Mouse (Mus musculus): ENCODE measurements around the gene Tmco3.
A peak's percentile ranks its signal among the peaks of the same experiment; 100 is the strongest.
"Not testable (repeated sequence)": the region's sequence is repeated elsewhere in the genome, so short reads cannot be mapped to it uniquely, and the experiment has no call there.

Tmco3 gene

GRCm38 (mm10) chr8:13306309-13306909 lies 18.4 kb downstream of the Tmco3 start:
- DNase-seq (ENCODE audit: low read depth, low spot score), result no peak

- no peak for DNase-seq (ENCODE audit: low read depth, low spot score)
These were observed 18.9 kb downstream of the Tmco3 start for GRCm38 (mm10) chr8:13306916-13307315.

GRCm38 (mm10) chr8:13314922-13315321 lies 26.9 kb downstream of the Tmco3 start:
- DNase-seq (ENCODE audit: low read depth, low spot score), result no peak

GRCm38 (mm10) chr8:13316671-13317070 lies 28.7 kb downstream of the Tmco3 start:
- no peak for DNase-seq (ENCODE audit: low read depth, low spot score)

- DNase-seq (ENCODE audit: low read depth, low spot score), result no peak
These were observed 38.6 kb downstream of the Tmco3 start for GRCm38 (mm10) chr8:13326598-13326997.

- no peak for DNase-seq (ENCODE audit: low read depth, low spot score)
These were observed 46.7 kb downstream of the Tmco3 start for GRCm38 (mm10) chr8:13334671-13335070.

GRCm38 (mm10) chr8:13337245-13337644 lies 49.3 kb downstream of the Tmco3 start:
- DNase-seq (ENCODE audit: low read depth, low spot score), result not testable (repeated sequence)

- no peak for DNase-seq (ENCODE audit: low read depth, low spot score)
These were observed 49.7 kb downstream of the Tmco3 start for GRCm38 (mm10) chr8:13337678-13338077.

GRCm38 (mm10) chr8:13338255-13338860 lies 50.4 kb downstream of the Tmco3 start, which contains the start of gene Tfdp1:
Gene Tfdp1, plus strand, starts transcription at chr8:13338751.
- peak; percentile 74 for DNase-seq (ENCODE audit: low read depth, low spot score)

GRCm38 (mm10) chr8:13338901-13339645 lies 51.1 kb downstream of the Tmco3 start:
- DNase-seq (ENCODE audit: low read depth, low spot score), result no peak

- DNase-seq (ENCODE audit: low read depth, low spot score), result no peak
These were observed 51.6 kb downstream of the Tmco3 start for GRCm38 (mm10) chr8:13339646-13339990.

- DNase-seq (ENCODE audit: low read depth, low spot score), result no peak
These were observed 52.7 kb downstream of the Tmco3 start for GRCm38 (mm10) chr8:13340650-13341049.

GRCm38 (mm10) chr8:13342340-13342739 lies 54.4 kb downstream of the Tmco3 start:
- no peak for DNase-seq (ENCODE audit: low read depth, low spot score)

- DNase-seq (ENCODE audit: low read depth, low spot score), result no peak
These were observed 55.1 kb downstream of the Tmco3 start for GRCm38 (mm10) chr8:13343134-13343533.

- DNase-seq (ENCODE audit: low read depth, low spot score), result no peak
These were observed 62.1 kb downstream of the Tmco3 start for GRCm38 (mm10) chr8:13350052-13350451.

GRCm38 (mm10) chr8:13351593-13351992 lies 63.6 kb downstream of the Tmco3 start:
- no peak for DNase-seq (ENCODE audit: low read depth, low spot score)

GRCm38 (mm10) chr8:13352601-13353000 lies 64.6 kb downstream of the Tmco3 start:
- DNase-seq (ENCODE audit: low read depth, low spot score), result no peak

- no peak for DNase-seq (ENCODE audit: low read depth, low spot score)
These were observed 65.3 kb downstream of the Tmco3 start for GRCm38 (mm10) chr8:13353155-13353833.

GRCm38 (mm10) chr8:13353883-13354282 lies 65.9 kb downstream of the Tmco3 start:
- DNase-seq (ENCODE audit: low read depth, low spot score), result no peak

- DNase-seq (ENCODE audit: low read depth, low spot score), result no peak
These were observed 68.2 kb downstream of the Tmco3 start for GRCm38 (mm10) chr8:13356221-13356620.

- peak; percentile 67 for DNase-seq (ENCODE audit: low read depth, low spot score)
These were observed 68.7 kb downstream of the Tmco3 start for GRCm38 (mm10) chr8:13356681-13357080.

GRCm38 (mm10) chr8:13360213-13360612 lies 72.2 kb downstream of the Tmco3 start:
- no peak for DNase-seq (ENCODE audit: low read depth, low spot score)
